Comparison of ENCODE assay signal across 32 mouse cellular contexts in genomic region chr2:3649171-3649570, GRCm38 (mm10).
DNase-seq lines count a peak whose midpoint lies in the region; ATAC-seq lines count a peak whose summit lies in the region.
"Had no signal": no experiment of that assay in that cellular context is flagged by ENCODE, and none has a peak within 500 bp of the region (broad histone marks: within the 10 kb centered on the region; RNA-seq: fewer than 3 reads in every experiment).

No protein-coding gene starts in this region.

- no peaks in the 10 kb centered on the region for H3K9me3 ChIP-seq in heart, embryonic 12.5 days (replicated peaks)
- H3K9me3 ChIP-seq in intestine, embryonic 15.5 days, result no peaks in the 10 kb centered on the region
- H3K9me3 ChIP-seq: embryonic facial prominence, embryonic 10.5 days; embryonic facial prominence, embryonic 13.5 days; forebrain, embryonic 13.5 days; G1E; heart, embryonic 13.5 days had no signal

- no peak overlapping the region for H3K27ac ChIP-seq in heart, embryonic 12.5 days (ENCODE audit: poor library complexity, severe bottlenecking)
- H3K27ac ChIP-seq in intestine, embryonic 15.5 days, result no peak overlapping the region
- H3K27ac ChIP-seq: embryonic facial prominence, embryonic 10.5 days; embryonic facial prominence, embryonic 13.5 days; forebrain, embryonic 13.5 days; heart, embryonic 13.5 days; hindbrain, embryonic 14.5 days; hindbrain, postnatal 0 days had no signal

- H3K4me2 ChIP-seq in heart, embryonic 12.5 days, result no peak overlapping the region
- H3K4me2 ChIP-seq in intestine, embryonic 15.5 days (replicated peaks), result no peak overlapping the region
- H3K4me2 ChIP-seq: embryonic facial prominence, embryonic 13.5 days; forebrain, embryonic 13.5 days; heart, embryonic 13.5 days; hindbrain, embryonic 14.5 days had no signal

- WGBS in heart, embryonic 12.5 days, result 64% methylated on average over 5 of the region's 5 CpGs
- 55% methylated on average over 5 of the region's 5 CpGs for WGBS in intestine, embryonic 15.5 days

- no peaks in the 10 kb centered on the region for H3K27me3 ChIP-seq in heart, embryonic 12.5 days (replicated peaks)
- no peaks in the 10 kb centered on the region for H3K27me3 ChIP-seq in intestine, embryonic 15.5 days (replicated peaks)
- H3K27me3 ChIP-seq: CH12.LX; embryonic facial prominence, embryonic 13.5 days; forebrain, embryonic 13.5 days; heart, embryonic 13.5 days; Patski had no signal

- no peak for ATAC-seq in heart, embryonic 12.5 days (ENCODE audit: insufficient number of reproducible peaks, low FRiP score)
- no peak for ATAC-seq in intestine, embryonic 15.5 days
- ATAC-seq in granulocyte monocyte progenitor cell, adult 5-6 weeks (replicated peaks; ENCODE audit: poor library complexity, severe bottlenecking), result no peak
- ATAC-seq: forebrain, embryonic 13.5 days; forebrain, embryonic 16.5 days; hindbrain, postnatal 0 days; intestine, embryonic 16.5 days; Patski had no signal

- H3K4me3 ChIP-seq in heart, embryonic 12.5 days, result no peak overlapping the region
- H3K4me3 ChIP-seq in intestine, embryonic 15.5 days (replicated peaks), result no peak overlapping the region
- H3K4me3 ChIP-seq: embryonic facial prominence, embryonic 10.5 days; embryonic facial prominence, embryonic 13.5 days; erythroblast, embryonic 14.5 days; forebrain, embryonic 13.5 days; heart, embryonic 13.5 days had no signal

- H3K36me3 ChIP-seq in heart, embryonic 12.5 days, result no peaks in the 10 kb centered on the region
- no peaks in the 10 kb centered on the region for H3K36me3 ChIP-seq in intestine, embryonic 15.5 days
- H3K36me3 ChIP-seq: embryonic facial prominence, embryonic 10.5 days; embryonic facial prominence, embryonic 13.5 days; G1E; heart, embryonic 13.5 days had no signal

- H3K4me1 ChIP-seq in heart, embryonic 12.5 days (replicated peaks), result no peaks in the 10 kb centered on the region
- H3K4me1 ChIP-seq in intestine, embryonic 15.5 days (replicated peaks), result no peaks in the 10 kb centered on the region
- H3K4me1 ChIP-seq: embryonic facial prominence, embryonic 10.5 days; embryonic facial prominence, embryonic 13.5 days; forebrain, embryonic 13.5 days; heart, embryonic 13.5 days had no signal

- DNase-seq in heart, adult 11 months, result peak; percentile 2
- DNase-seq in CD4-positive, CD25-positive, alpha-beta regulatory T cell, adult 2 months (ENCODE audit: low read depth, low spot score), result peak; percentile 66
- peak; percentile 80 for DNase-seq in induced T-regulatory cell, adult 2 months (ENCODE audit: low read depth)
- no peak for DNase-seq in testis, postnatal 10 days (ENCODE audit: low spot score)
- DNase-seq: adrenal gland, adult 2 months; adrenal gland, postnatal 14 days; B cell, adult 2 months; cerebellum, adult 11 months; cerebellum, adult 2 months; cerebellum, adult 9-11 months; cerebellum, postnatal 25 days; embryo, embryonic 11 days; gastrocnemius, postnatal 10 days; gastrocnemius, postnatal 36 days; heart, adult 18-20 months; heart, postnatal 14 days; heart, postnatal 4 days had no signal

- no peak overlapping the region for H3K9ac ChIP-seq in heart, embryonic 12.5 days
- no peak overlapping the region for H3K9ac ChIP-seq in intestine, embryonic 15.5 days
- H3K9ac ChIP-seq: embryonic facial prominence, embryonic 13.5 days; forebrain, embryonic 13.5 days; heart, embryonic 13.5 days; hindbrain, embryonic 14.5 days had no signal
